Mouse (Mus musculus) heart, postnatal 0 days (tissue): ENCODE measurements around the gene Osbpl9. TPM values are rescaled to one million over a fixed set of nuclear protein-coding genes. Genes with fewer than 3 reads are reported as not detected.

Source experiments
- ATAC-seq: fragments of 200-750 bp; cut with Nextera tagmentation; 2 replicates; pipeline ENCODE4 v1.8.0; 2017; ENCODE audit warnings: low read depth, moderate number of reproducible peaks, moderate library complexity; ENCODE audit not compliant: insufficient read depth
- DNase-seq: peaks from one replicate; pipeline ENCODE4 v3.0.0-alpha.2; 2016; ENCODE audit warnings: low spot score
- H3K27ac ChIP-seq: fragments of 300-500 bp; sonication (generic); 2 replicates; pipeline ENCODE4 v1.5.1; 2014; ENCODE audit warnings: low read depth, mild to moderate bottlenecking
- H3K27me3 ChIP-seq: fragments of 300-500 bp; sonication (generic); 2 replicates; pipeline ENCODE4 v1.6.1; 2014; ENCODE audit warnings: low read length, mixed read lengths; ENCODE audit not compliant: control insufficient read depth, insufficient read depth
- H3K36me3 ChIP-seq: fragments of 300-500 bp; sonication (generic); replicated peaks from 2 replicates; pipeline ENCODE4 v1.6.1; 2014; ENCODE audit warnings: low read length, mixed read lengths; ENCODE audit not compliant: control insufficient read depth, insufficient read depth
- H3K4me1 ChIP-seq: fragments of 300-500 bp; sonication (generic); 2 replicates; pipeline ENCODE4 v1.6.1; 2014; ENCODE audit warnings: antibody characterized with exemption; ENCODE audit not compliant: control insufficient read depth, insufficient read depth
- H3K4me2 ChIP-seq: fragments of 300-500 bp; sonication (generic); 2 replicates; pipeline ENCODE4 v1.6.1; 2014; ENCODE audit warnings: low read depth, mild to moderate bottlenecking, low read length, moderate library complexity
- H3K4me3 ChIP-seq: fragments of 300-500 bp; sonication (generic); 2 replicates; pipeline ENCODE4 v1.5.1; 2014; ENCODE audit warnings: low read depth, low read length
- H3K9ac ChIP-seq: fragments of 300-500 bp; sonication (generic); replicated peaks from 2 replicates; pipeline ENCODE4 v1.6.1; 2014; ENCODE audit warnings: low read depth, low read length, mixed read lengths
- H3K9me3 ChIP-seq: fragments of 300-500 bp; sonication (generic); replicated peaks from 2 replicates; pipeline ENCODE4 v1.6.1; 2016; ENCODE audit warnings: low read length; ENCODE audit not compliant: control insufficient read depth
- CTCF ChIP-seq: IDR thresholded peaks from 2 replicates; pipeline ENCODE4 v1.5.1; 2016; ENCODE audit warnings: antibody characterized with exemption, control low read depth, low read depth
- EP300 ChIP-seq: IDR thresholded peaks from 2 replicates; pipeline ENCODE4 v1.6.1; 2016; ENCODE audit warnings: antibody characterized with exemption, low read depth
- WGBS: fragments of 180-500 bp; shearing (Covaris S2); extraction: QIAGEN DNeasy Blood & Tissue Kit; methylation state at CpG from one replicate; pipeline ENCODE4 v1.1.7; 2014; 5-methylcytosine and 5-hydroxymethylcytosine counted together
- polyA plus RNA-seq: library from polyadenylated mRNA; unstranded; fragments of >200 nt; fragmentation: Nextera tagmentation; extraction: Ambion mirVana; gene quantifications from 2 replicates; pipeline ENCODE4 v1.2.1, GENCODE M21; 2015
- total RNA-seq: library from RNA; depleted of rRNA; stranded (reverse); fragments of >200 nt; gene quantifications from 2 replicates; pipeline ENCODE4 v1.2.3, GENCODE M21; 2014; ENCODE audit warnings: low replicate concordance

Gene Osbpl9
- total and polyA plus RNA-seq, 2 experiments from 2014 or later = 49.0 to 49.7 TPM

GRCm38 (mm10) chr4:109229766-109230279 lies 27.8 kb upstream of the Osbpl9 start:
- Histone ChIP-seq H3K27ac (no peak overlapping the region), H3K4me3 (no peak overlapping the region), H3K27me3 (no peaks in the 10 kb centered on the region), H3K4me1 (peaks cover 3% of the 10 kb centered on the region; the same call in 1 of the 2 replicates), H3K9me3 (no peaks in the 10 kb centered on the region), H3K36me3 (no peaks in the 10 kb centered on the region), H3K4me2 (no peak overlapping the region), H3K9ac (no peak overlapping the region)
- 42% methylated on average over 7 of the region's 7 CpGs for WGBS
- TF ChIP-seq CTCF (no peak), EP300 (no peak)
- ATAC-seq (no peak), DNase-seq (no peak)

GRCm38 (mm10) chr4:109226071-109226470 lies 24.0 kb upstream of the Osbpl9 start:
- Histone ChIP-seq H3K4me2 (no peak overlapping the region), H3K27me3 (no peaks in the 10 kb centered on the region), H3K27ac (no peak overlapping the region), H3K4me1 (peaks cover 3% of the 10 kb centered on the region; the same call in 1 of the 2 replicates), H3K9me3 (no peaks in the 10 kb centered on the region), H3K4me3 (no peak overlapping the region), H3K36me3 (no peaks in the 10 kb centered on the region), H3K9ac (no peak overlapping the region)
- DNase-seq (no peak), ATAC-seq (peak; percentile 28)
- TF ChIP-seq EP300 = no peak
- no peak for TF ChIP-seq CTCF
- 54% methylated on average over 5 of the region's 5 CpGs for WGBS

- ATAC-seq (no peak), DNase-seq (no peak)
- Histone ChIP-seq H3K9ac (no peak overlapping the region), H3K4me3 (no peak overlapping the region), H3K9me3 (no peaks in the 10 kb centered on the region), H3K27me3 (no peaks in the 10 kb centered on the region), H3K4me2 (no peak overlapping the region), H3K4me1 (peaks cover 3% of the 10 kb centered on the region; the same call in 1 of the 2 replicates), H3K27ac (peak overlapping the region; percentile 63), H3K36me3 (no peaks in the 10 kb centered on the region)
- WGBS = 54% methylated on average over 6 of the region's 6 CpGs
- TF ChIP-seq CTCF (no peak), EP300 (no peak)
Observed at GRCm38 (mm10) chr4:109225606-109226005, 23.5 kb upstream of the Osbpl9 start.

- ATAC-seq (peak; percentile 84), DNase-seq (peak; percentile 69)
- H3K27me3 ChIP-seq = no peaks in the 10 kb centered on the region
- H3K27ac ChIP-seq = peak overlapping the region; percentile 63
- no peaks in the 10 kb centered on the region for H3K36me3 ChIP-seq
- WGBS = 31% methylated on average over 13 of the region's 13 CpGs
- no peak overlapping the region for H3K9ac ChIP-seq
- no peak overlapping the region for H3K4me3 ChIP-seq
- TF ChIP-seq CTCF = no peak
- TF ChIP-seq EP300 = no peak
- H3K9me3 ChIP-seq = no peaks in the 10 kb centered on the region
- H3K4me2 ChIP-seq = no peak overlapping the region
- peaks cover 3% of the 10 kb centered on the region; the same call in 1 of the 2 replicates for H3K4me1 ChIP-seq
Observed at GRCm38 (mm10) chr4:109224762-109225552, 22.9 kb upstream of the Osbpl9 start.

- no peak overlapping the region for H3K4me3 ChIP-seq
- H3K9me3 ChIP-seq = no peaks in the 10 kb centered on the region
- TF ChIP-seq EP300 = no peak
- TF ChIP-seq CTCF = no peak
- H3K36me3 ChIP-seq = no peaks in the 10 kb centered on the region
- H3K27me3 ChIP-seq = no peaks in the 10 kb centered on the region
- no peak for ATAC-seq
- H3K4me1 ChIP-seq = peaks cover 3% of the 10 kb centered on the region; the same call in 1 of the 2 replicates
- H3K9ac ChIP-seq = no peak overlapping the region
- no peak for DNase-seq
- no peak overlapping the region for H3K4me2 ChIP-seq
- 39% methylated on average over 3 of the region's 3 CpGs for WGBS
- H3K27ac ChIP-seq = no peak overlapping the region
Observed at GRCm38 (mm10) chr4:109222001-109222400, 19.9 kb upstream of the Osbpl9 start.
